Mouse (Mus musculus) heart, adult 2 months (tissue): ENCODE results near the gene Wdr60. TPM values are rescaled to one million over a fixed set of nuclear protein-coding genes. Genes with fewer than 3 reads are reported as not detected.
"Not testable (repeated sequence)": the region's sequence is repeated elsewhere in the genome, so short reads cannot be mapped to it uniquely, and the experiment has no call there.

Experiments used
- DNase-seq, 2 experiments: peaks; one replicate each; pipeline ENCODE4 v3.0.0; 2021
- H3K27ac ChIP-seq: fragments of 200-600 bp; 2 replicates; pipeline ENCODE4 v1.8.1; 2022
- H3K27me3 ChIP-seq: fragments of 200-500 bp; 2 replicates; pipeline ENCODE4 v1.6.1; 2012; ENCODE audit warnings: mild to moderate bottlenecking, low read length, inconsistent platforms, mixed read lengths; ENCODE audit not compliant: control insufficient read depth, insufficient read depth
- H3K36me3 ChIP-seq: fragments of 200-500 bp; 2 replicates; pipeline ENCODE4 v1.6.1; 2012; ENCODE audit warnings: low read length, inconsistent platforms; ENCODE audit not compliant: control insufficient read depth, insufficient read depth
- H3K4me1 ChIP-seq: fragments of 200-500 bp; 2 replicates; pipeline ENCODE4 v1.6.1; 2011; ENCODE audit warnings: low read length; ENCODE audit not compliant: control insufficient read depth, insufficient read depth
- H3K4me3 ChIP-seq: fragments of 200-600 bp; 2 replicates; pipeline ENCODE4 v1.8.1; 2022
- H3K79me2 ChIP-seq: fragments of 200-500 bp; replicated peaks from 2 replicates; pipeline ENCODE4 v1.6.1; 2012; ENCODE audit warnings: mild to moderate bottlenecking, inconsistent platforms, low read length, moderate library complexity, mixed read lengths; ENCODE audit not compliant: control insufficient read depth, insufficient read depth
- H3K9ac ChIP-seq: fragments of 200-500 bp; 2 replicates; pipeline ENCODE4 v1.6.1; 2012; ENCODE audit warnings: low read depth, mild to moderate bottlenecking, control low read depth, inconsistent platforms, low read length, mixed read lengths
- CTCF ChIP-seq: fragments of 200-600 bp; IDR thresholded peaks from 2 replicates; pipeline ENCODE4 v1.8.1; 2022; ENCODE audit warnings: antibody characterized with exemption, mild to moderate bottlenecking, moderate library complexity
- EP300 ChIP-seq: fragments of 200-500 bp; IDR thresholded peaks from 2 replicates; pipeline ENCODE4 v1.6.1; 2011; ENCODE audit warnings: low read depth, low read length, control low read depth; ENCODE audit not compliant: insufficient read depth
- POLR2A ChIP-seq: fragments of 200-500 bp; IDR thresholded peaks from 2 replicates; pipeline ENCODE4 v1.6.1; 2011; ENCODE audit warnings: mild to moderate bottlenecking, low read depth, low read length, control low read depth; ENCODE audit not compliant: insufficient read depth
- WGBS: fragments of 180-500 bp; shearing (Covaris S2); methylation state at CpG from one replicate; pipeline ENCODE4 v1.1.7; 2018; 5-methylcytosine and 5-hydroxymethylcytosine counted together
- intact Hi-C: fragments of 180-260 bp; cut with DNase I; formaldehyde crosslinking; loops from one replicate; pipeline ENCODE4 v1.15.1; 2025
- polyA plus RNA-seq: library from polyadenylated mRNA; depleted of rRNA; stranded (reverse); fragments of >200 nt; gene quantifications from 2 replicates; pipeline ENCODE4 v1.2.3, GENCODE M21; 2012
- total RNA-seq, 2 experiments: library from RNA; stranded (reverse); gene quantifications; 2 replicates each; pipeline ENCODE4 v1.2.3; 2021

The Wdr60 gene
- total and polyA plus RNA-seq, 3 experiments, result 2.3 to 2.4 (median 2.4) TPM

GRCm38 (mm10) chr12:116280653-116281364 lies 18.0 kb upstream of the Wdr60 start, which contains the start of gene Esyt2:
Gene Esyt2 (plus strand): TSS chr12:116281196.
- peak within 1 kb of the TSS; percentile 86 for H3K9ac ChIP-seq
- H3K4me1 ChIP-seq, result no peaks in the 10 kb centered on the region
- H3K27me3 ChIP-seq, result no peaks in the 10 kb centered on the region
- peak within 1 kb of the TSS; percentile 98 for H3K4me3 ChIP-seq
- TF ChIP-seq CTCF, result peak; percentile 63
- TF ChIP-seq POLR2A, result peak; percentile 87
- TF ChIP-seq EP300, result peak; percentile 84; the same call in 1 of the 2 replicates
- H3K27ac ChIP-seq, result peak within 1 kb of the TSS; percentile 97
- H3K36me3 ChIP-seq, result no peaks in the 10 kb centered on the region; the same call in 1 of the 2 replicates
- no peaks in the 10 kb centered on the region; the same call in 1 of the 2 replicates for H3K79me2 ChIP-seq
- DNase-seq, result peak; percentile 100
- WGBS, result under 1% methylated on average over 67 of the region's 68 CpGs
- intact Hi-C loops, result loop anchor here (1.0 to 5.0 kb wide), 5 partner anchors 17 to 341 kb away; partner anchors contain the start of genes Ncapg2 and Zfp386

- peak overlapping the region; percentile 98 for H3K4me3 ChIP-seq
- no peaks in the 10 kb centered on the region; the same call in 1 of the 2 replicates for H3K36me3 ChIP-seq
- WGBS, result 4% methylated on average over 7 of the region's 7 CpGs
- TF ChIP-seq CTCF (peak; percentile 30; the same call in 1 of the 2 replicates), POLR2A (no peak)
- intact Hi-C loops, result loop anchor here (1.0 to 5.0 kb wide), 5 partner anchors 16 to 342 kb away; partner anchors contain the start of genes Ncapg2 and Zfp386
- peak overlapping the region; percentile 97 for H3K27ac ChIP-seq
- H3K9ac ChIP-seq, result peak overlapping the region; percentile 82
- no peaks in the 10 kb centered on the region; the same call in 1 of the 2 replicates for H3K79me2 ChIP-seq
- no peaks in the 10 kb centered on the region for H3K4me1 ChIP-seq
- no peaks in the 10 kb centered on the region for H3K27me3 ChIP-seq
- no peak for DNase-seq
Measured at GRCm38 (mm10) chr12:116280149-116280652, 17.4 kb upstream of the Wdr60 start.

- no peak for DNase-seq
- H3K36me3 ChIP-seq, result no peaks in the 10 kb centered on the region; the same call in 1 of the 2 replicates
- no peak overlapping the region for H3K9ac ChIP-seq
- H3K4me3 ChIP-seq, result no peak overlapping the region
- no peak overlapping the region for H3K27ac ChIP-seq
- WGBS, result 96% methylated on average over 2 of the region's 2 CpGs
- H3K79me2 ChIP-seq, result no peaks in the 10 kb centered on the region
- H3K27me3 ChIP-seq, result no peaks in the 10 kb centered on the region
- TF ChIP-seq POLR2A (no peak), EP300 (no peak), CTCF (no peak)
- no peaks in the 10 kb centered on the region for H3K4me1 ChIP-seq
- intact Hi-C loops, result no loop called here
Measured at GRCm38 (mm10) chr12:116279181-116279580, 16.4 kb upstream of the Wdr60 start.

- Histone ChIP-seq H3K27me3 (peaks cover 2% of the 10 kb centered on the region; the same call in 1 of the 2 replicates), H3K4me3 (no peak overlapping the region), H3K27ac (no peak overlapping the region), H3K4me1 (no peaks in the 10 kb centered on the region), H3K36me3 (no peaks in the 10 kb centered on the region; the same call in 1 of the 2 replicates), H3K9ac (no peak overlapping the region), H3K79me2 (no peaks in the 10 kb centered on the region)
- no peak for DNase-seq
- 59% methylated on average over 1 of the region's 1 CpGs for WGBS
- intact Hi-C loops, result no loop called here
- TF ChIP-seq POLR2A (no peak), CTCF (no peak), EP300 (no peak)
Measured at GRCm38 (mm10) chr12:116278541-116278940, 15.7 kb upstream of the Wdr60 start.

- no peak for TF ChIP-seq CTCF
- TF ChIP-seq EP300, result no peak
- no peak for TF ChIP-seq POLR2A
- no peaks in the 10 kb centered on the region for H3K79me2 ChIP-seq
- no peaks in the 10 kb centered on the region for H3K36me3 ChIP-seq
- DNase-seq, result no peak
- H3K27ac ChIP-seq, result no peak overlapping the region
- intact Hi-C loops, result no loop called here
- H3K4me3 ChIP-seq, result no peak overlapping the region
- no peak overlapping the region for H3K9ac ChIP-seq
- 40% methylated on average over 2 of the region's 2 CpGs for whole genome bisulfite sequencing
- H3K27me3 ChIP-seq, result peaks cover 2% of the 10 kb centered on the region; the same call in 1 of the 2 replicates
- no peaks in the 10 kb centered on the region for H3K4me1 ChIP-seq
Measured at GRCm38 (mm10) chr12:116276961-116277360, 14.1 kb upstream of the Wdr60 start.

GRCm38 (mm10) chr12:116275631-116276030 lies 12.8 kb upstream of the Wdr60 start:
- intact Hi-C loops, result no loop called here
- Histone ChIP-seq H3K27me3 (peaks cover 2% of the 10 kb centered on the region; the same call in 1 of the 2 replicates), H3K36me3 (no peaks in the 10 kb centered on the region), H3K27ac (no peak overlapping the region), H3K4me1 (no peaks in the 10 kb centered on the region), H3K79me2 (no peaks in the 10 kb centered on the region), H3K4me3 (no peak overlapping the region), H3K9ac (no peak overlapping the region)
- WGBS, result 82% methylated on average over 4 of the region's 4 CpGs
- DNase-seq, result no peak
- TF ChIP-seq POLR2A (no peak), CTCF (no peak), EP300 (no peak)

- H3K27me3 ChIP-seq, H3K4me1 ChIP-seq, H3K27ac ChIP-seq, H3K36me3 ChIP-seq, DNase-seq, H3K4me3 ChIP-seq, H3K9ac ChIP-seq, H3K79me2 ChIP-seq, intact Hi-C loops: not testable (repeated sequence)
- 76% methylated on average over 2 of the region's 2 CpGs for WGBS
Measured at GRCm38 (mm10) chr12:116275086-116275485, 12.3 kb upstream of the Wdr60 start, which contains the start of gene Gm11027. Gene Gm11027 (plus strand): TSS chr12:116275386.
